Mouse (Mus musculus) natural killer cell, adult 2 months (primary cell): ENCODE results near the gene Muc5ac.
"Not testable (repeated sequence)": the region's sequence is repeated elsewhere in the genome, so short reads cannot be mapped to it uniquely, and the experiment has no call there.

Experiments
- DNase-seq, 2 experiments: peaks; one replicate each; pipeline ENCODE4 v3.0.0; 2022; ENCODE audit warnings: low spot score in 2 of 2

Muc5ac gene

GRCm38 (mm10) chr7:141788677-141789452, at the start of gene Muc5ac:
Muc5ac (plus strand) TSS chr7:141788972.
- no peak for DNase-seq

GRCm38 (mm10) chr7:141747451-141748100, 41.2 kb upstream of the Muc5ac start:
- no peak for DNase-seq

GRCm38 (mm10) chr7:141752513-141752912, 36.3 kb upstream of the Muc5ac start:
- DNase-seq: no peak

GRCm38 (mm10) chr7:141755831-141756230, 32.9 kb upstream of the Muc5ac start:
- DNase-seq: peak; percentile 24 to 25

GRCm38 (mm10) chr7:141758291-141758690, 30.5 kb upstream of the Muc5ac start:
- DNase-seq: no peak

- DNase-seq: no peak
These were observed 18.3 kb upstream of the Muc5ac start for GRCm38 (mm10) chr7:141770521-141770920.

GRCm38 (mm10) chr7:141770988-141771387, 17.8 kb upstream of the Muc5ac start:
- no peak for DNase-seq

- no peak for DNase-seq
These were observed 16.7 kb upstream of the Muc5ac start for GRCm38 (mm10) chr7:141772058-141772557.

GRCm38 (mm10) chr7:141774855-141775254, 13.9 kb upstream of the Muc5ac start:
- no peak for DNase-seq

- DNase-seq: no peak
These were observed 12.6 kb upstream of the Muc5ac start for GRCm38 (mm10) chr7:141776199-141776598.

- DNase-seq: no peak
These were observed 5.5 kb downstream of the Muc5ac start for GRCm38 (mm10) chr7:141794251-141794650.

- no peak for DNase-seq
These were observed 14.4 kb downstream of the Muc5ac start for GRCm38 (mm10) chr7:141803206-141803605.

GRCm38 (mm10) chr7:141805384-141805783, 16.6 kb downstream of the Muc5ac start:
- no peak for DNase-seq

GRCm38 (mm10) chr7:141807823-141808222, 19.1 kb downstream of the Muc5ac start:
- DNase-seq: not testable (repeated sequence)

GRCm38 (mm10) chr7:141809933-141810332, 21.2 kb downstream of the Muc5ac start:
- not testable (repeated sequence) for DNase-seq

GRCm38 (mm10) chr7:141813321-141813720, 24.5 kb downstream of the Muc5ac start:
- DNase-seq: no peak

- DNase-seq: no peak
These were observed 26.6 kb downstream of the Muc5ac start for GRCm38 (mm10) chr7:141815361-141815760.

GRCm38 (mm10) chr7:141817355-141818075, 28.7 kb downstream of the Muc5ac start:
- no peak for DNase-seq

- DNase-seq: no peak
These were observed 29.5 kb downstream of the Muc5ac start for GRCm38 (mm10) chr7:141818267-141818666.

- DNase-seq: no peak
These were observed 34.0 kb downstream of the Muc5ac start for GRCm38 (mm10) chr7:141822582-141823261.

- no peak for DNase-seq
These were observed 34.9 kb downstream of the Muc5ac start for GRCm38 (mm10) chr7:141823699-141824098.

- DNase-seq: no peak
These were observed 35.6 kb downstream of the Muc5ac start for GRCm38 (mm10) chr7:141824398-141824797.
